Mouse (Mus musculus): Measurements from ENCODE around the gene Agpat3. TPM values are rescaled to one million over a fixed set of nuclear protein-coding genes. Genes with fewer than 3 reads are reported as not detected.

Gene Agpat3
- polyA plus RNA-seq, 1 experiment from 2014 or later: 54.1 TPM

- WGBS: 87% methylated on average over 1 of the region's 1 CpGs
- Histone ChIP-seq H3K27me3 (no peaks in the 10 kb centered on the region), H3K4me3 (no peak overlapping the region), H3K4me1 (no peaks in the 10 kb centered on the region), H3K36me3 (peaks cover 69% of the 10 kb centered on the region), H3K9ac (no peak overlapping the region), H3K4me2 (replicated peaks) (no peak overlapping the region), H3K27ac (no peak overlapping the region), H3K9me3 (no peaks in the 10 kb centered on the region)
- no peak for ATAC-seq (ENCODE audit: insufficient number of reproducible peaks, insufficient read depth, low FRiP score, low TSS enrichment)
These were observed 132.8 kb downstream of the Agpat3 start for GRCm38 (mm10) chr10:78219528-78219927.

Small RNAs within 50 kb of the gene (microRNA-seq; reads per million reads assigned to microRNA genes)
- gene Mir7659: not detected

Other genes with a start within 250 kb of the Agpat3 start
- 30.3 and 32.8 TPM in 2 replicates for gene D10Jhu81e, start 182.7 kb downstream of the Agpat3 start, polyA plus RNA-seq (2016; fragmentation: Nextera tagmentation; extraction: Ambion mirVana)
- 24.2 and 27.0 TPM in 2 replicates for gene Pwp2, start 167.3 kb downstream of the Agpat3 start, polyA plus RNA-seq (2016; fragmentation: Nextera tagmentation; extraction: Ambion mirVana)
- gene Trappc10, start 107.8 kb downstream of the Agpat3 start, polyA plus RNA-seq (2016; fragmentation: Nextera tagmentation; extraction: Ambion mirVana): 17.4 and 18.6 TPM in 2 replicates
- gene Rrp1, start 60.6 kb upstream of the Agpat3 start, polyA plus RNA-seq (2016; fragmentation: Nextera tagmentation; extraction: Ambion mirVana): 323 and 336 TPM in 2 replicates
- gene Cstb, start 73.2 kb upstream of the Agpat3 start, polyA plus RNA-seq (2016; fragmentation: Nextera tagmentation; extraction: Ambion mirVana): 185 and 189 TPM in 2 replicates
- 12.1 and 13.3 TPM in 2 replicates for gene Pdxk, start 112.5 kb upstream of the Agpat3 start, polyA plus RNA-seq (2016; fragmentation: Nextera tagmentation; extraction: Ambion mirVana)
- gene Olfr1358, start 164.9 kb upstream of the Agpat3 start, polyA plus RNA-seq (2016; fragmentation: Nextera tagmentation; extraction: Ambion mirVana): not detected in 2 replicates
- gene Ilvbl, start 221.9 kb upstream of the Agpat3 start, polyA plus RNA-seq (2016; fragmentation: Nextera tagmentation; extraction: Ambion mirVana): 52.7 and 54.2 TPM in 2 replicates
- gene Syde1, start 239.5 kb upstream of the Agpat3 start, polyA plus RNA-seq (2016; fragmentation: Nextera tagmentation; extraction: Ambion mirVana): 17.7 and 19.2 TPM in 2 replicates

Data from embryonic facial prominence, embryonic 12.5 days (tissue).